Mouse (Mus musculus) c-Kit-positive CD71-positive TER-119-negative erythroid progenitor cells, embryonic 14.5 days (primary cell): Measurements from ENCODE around the gene Gpbp1l1.

Experiments used
- DNase-seq: peaks from one replicate; pipeline ENCODE4 v3.0.0-alpha.2; 2013; ENCODE audit warnings: low read depth

Gpbp1l1 gene

DNA sequence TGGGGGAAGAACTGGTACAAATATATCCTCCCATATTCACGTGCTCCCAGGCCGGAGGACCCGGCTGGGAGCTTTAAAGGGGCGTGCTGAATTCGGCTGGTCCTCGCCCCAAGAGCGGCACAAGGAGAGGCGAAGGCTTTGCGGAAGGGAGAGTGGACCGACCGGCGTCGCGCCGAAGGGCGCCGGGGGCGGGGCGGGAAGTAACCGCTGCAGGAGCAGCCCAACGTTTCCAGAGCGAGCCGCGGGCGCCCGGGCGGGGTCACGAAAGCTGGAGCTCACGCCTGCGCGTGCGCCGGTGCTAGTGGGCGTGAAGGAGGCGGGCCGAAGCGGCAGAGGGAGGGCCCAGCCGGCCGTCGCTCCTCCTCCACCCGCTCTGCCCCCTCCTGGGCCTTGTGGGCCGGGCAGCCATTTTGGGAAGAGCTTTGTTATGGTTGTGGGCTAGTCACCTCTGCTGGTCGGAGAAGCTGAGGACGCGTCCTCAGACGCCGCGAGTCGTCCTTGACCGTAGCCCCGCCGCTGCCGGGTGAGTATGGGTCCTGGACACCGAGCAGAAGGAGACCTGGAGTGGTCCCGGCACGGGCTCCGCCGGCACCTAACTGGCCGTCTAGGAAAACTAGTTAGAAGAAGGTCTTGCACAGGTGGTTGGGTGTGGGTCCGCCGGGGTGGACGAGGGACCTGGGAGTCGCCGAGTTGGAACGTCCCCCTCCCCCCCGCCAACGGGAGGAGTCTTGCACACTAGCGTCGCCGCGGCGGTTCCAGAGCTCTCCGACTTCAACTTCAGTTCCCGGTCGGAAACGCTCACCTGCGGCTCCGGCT, at the start of gene Gpbp1l1:
Gene Gpbp1l1, plus strand, starts transcription at position 353 of the 816 bp plus-strand sequence.
- peak; percentile 88 for DNase-seq

- DNase-seq: no peak
Measured at GRCm38 (mm10) chr4:116531109-116531508, 26.3 kb upstream of the Gpbp1l1 start.

GRCm38 (mm10) chr4:116536351-116536750, 21.1 kb upstream of the Gpbp1l1 start:
- no peak for DNase-seq

DNA sequence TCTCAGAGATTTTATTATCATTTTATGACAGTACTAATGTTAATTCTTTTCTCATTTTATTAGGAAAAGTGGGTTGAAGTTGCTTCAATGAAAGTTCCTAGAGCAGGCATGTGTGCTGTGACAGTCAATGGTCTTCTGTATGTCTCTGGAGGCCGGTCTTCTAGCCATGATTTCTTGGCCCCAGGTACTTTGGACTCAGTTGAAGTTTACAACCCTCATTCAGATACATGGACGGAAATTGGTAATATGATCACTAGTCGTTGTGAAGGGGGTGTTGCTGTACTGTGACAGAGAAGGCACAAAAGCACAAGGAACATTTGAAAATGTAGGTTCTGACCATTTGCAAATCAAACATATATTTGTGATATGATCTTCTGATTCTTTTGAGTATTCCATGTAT, 19.7 kb upstream of the Gpbp1l1 start:
- no peak for DNase-seq

DNA sequence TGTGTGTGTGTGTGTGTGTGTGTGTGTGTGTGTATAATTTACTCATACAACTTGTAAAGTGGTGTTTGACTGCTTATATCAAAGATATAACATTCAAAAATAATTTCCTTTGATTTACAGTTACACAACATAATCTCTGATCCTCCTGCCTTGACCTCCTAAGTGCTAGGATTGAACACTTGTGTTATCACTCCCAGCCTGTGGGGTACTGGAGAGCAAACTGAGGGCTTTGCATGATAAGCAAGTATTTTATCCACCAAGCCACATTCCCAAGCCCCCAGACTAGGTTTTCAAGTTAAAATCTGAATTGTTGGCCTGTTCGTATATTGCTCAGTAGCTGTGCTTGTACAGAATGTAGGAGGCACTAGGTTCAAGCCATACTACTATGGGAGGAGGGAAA, 7.0 kb upstream of the Gpbp1l1 start:
- DNase-seq: no peak

GRCm38 (mm10) chr4:116553035-116553434, 4.4 kb upstream of the Gpbp1l1 start:
- DNase-seq: no peak

DNA sequence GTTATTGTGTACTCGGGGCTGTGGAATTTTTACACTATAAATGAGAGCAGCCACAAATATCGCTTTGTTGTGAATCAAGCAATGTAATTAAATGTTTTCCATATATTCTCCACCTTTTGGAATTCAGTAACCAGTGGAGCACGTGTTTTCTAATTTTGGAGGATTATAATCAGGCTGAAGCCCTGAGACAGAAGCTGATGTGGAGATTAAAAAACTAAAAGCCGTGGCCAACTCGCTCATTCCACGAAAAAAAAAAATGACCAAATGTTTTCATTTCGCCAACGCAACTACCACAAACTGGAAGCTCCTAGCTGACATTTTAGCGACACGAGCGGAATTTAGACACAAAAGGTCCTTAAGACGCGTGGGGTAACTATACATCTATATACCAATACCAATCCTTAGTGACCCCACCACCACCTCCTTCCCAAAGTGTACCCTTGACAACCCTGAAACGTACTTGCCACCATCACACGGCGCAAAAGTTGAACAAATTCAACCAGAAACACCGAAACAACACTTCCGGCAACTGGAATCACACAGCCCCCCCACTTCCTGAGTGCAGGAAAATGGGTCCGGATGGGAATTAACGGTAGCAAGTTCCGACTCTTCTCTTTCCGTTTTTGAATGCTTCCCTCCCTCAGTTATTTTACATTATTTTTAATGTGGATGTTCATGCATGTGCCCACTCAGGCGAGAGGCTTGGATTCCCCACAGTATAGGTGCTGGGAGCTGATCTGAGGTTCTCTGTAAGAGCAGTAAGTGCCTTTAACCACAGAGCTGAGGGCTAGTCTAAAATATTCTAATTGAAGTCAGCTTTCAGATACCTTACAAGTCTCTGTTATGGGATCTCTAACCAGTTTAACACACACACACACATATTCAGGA, 1.8 kb upstream of the Gpbp1l1 start, which contains the start of gene Tmem69:
Gene Tmem69, minus strand, starts transcription at position 524 of the 888 bp plus-strand sequence.
- DNase-seq: peak; percentile 83

DNA sequence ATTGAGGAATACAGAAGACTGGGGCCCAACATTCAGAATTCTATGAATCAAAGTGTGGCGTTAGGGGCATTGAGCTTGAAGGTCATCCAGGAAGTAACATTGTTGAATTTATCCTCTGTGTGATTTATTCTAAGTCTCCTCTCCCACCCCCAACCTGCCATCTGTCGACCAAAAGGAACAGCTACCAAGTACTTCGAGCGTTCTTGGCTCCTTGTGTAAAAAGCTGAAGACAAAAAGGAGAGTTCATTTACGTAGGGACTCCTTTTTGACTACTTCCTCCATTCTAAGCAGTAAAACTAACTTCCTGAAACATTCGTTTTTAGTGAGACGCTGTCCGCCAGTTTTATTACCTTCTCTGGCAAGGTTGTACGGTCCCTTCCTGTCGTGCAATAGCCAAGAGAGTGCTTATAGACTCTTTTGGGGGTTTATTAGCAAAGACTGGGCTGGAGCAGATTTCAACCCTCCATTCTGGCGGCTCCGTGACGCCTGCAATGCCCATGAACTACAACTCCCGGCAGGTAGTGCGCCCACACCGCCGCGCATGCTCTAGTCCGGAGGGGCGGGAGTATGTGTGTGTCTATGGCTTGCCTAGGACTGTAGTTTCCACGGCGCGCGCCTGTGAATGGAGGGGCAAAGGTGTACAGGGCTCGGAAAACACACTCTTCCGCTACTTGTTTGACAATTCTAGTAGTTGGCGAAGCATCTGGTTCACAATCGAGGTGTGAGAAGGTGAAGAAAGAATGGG, 725 bp upstream of the Gpbp1l1 start:
- peak; percentile 90 for DNase-seq

- DNase-seq: peak; percentile 34
Measured at GRCm38 (mm10) chr4:116558151-116558882, 859 bp downstream of the Gpbp1l1 start.

DNA sequence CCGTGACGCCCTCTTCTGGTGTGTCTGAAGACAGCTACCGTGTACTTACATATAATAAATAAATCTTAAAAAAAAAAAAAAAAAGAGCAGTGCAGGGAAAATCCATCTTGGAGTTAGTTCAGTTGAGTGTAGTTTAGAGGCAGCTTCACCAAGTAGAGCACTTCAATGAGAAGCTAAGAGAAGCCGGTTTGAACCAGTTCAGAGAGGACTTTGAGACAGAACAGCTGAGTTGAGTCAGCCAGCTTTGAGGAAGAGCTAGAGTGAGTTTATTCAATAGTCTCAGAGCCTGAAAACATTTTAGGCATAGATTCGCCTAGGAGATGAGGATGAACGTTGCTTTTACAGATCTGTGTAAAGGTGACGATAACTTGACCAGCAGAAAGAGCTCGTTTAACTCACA, 38.3 kb downstream of the Gpbp1l1 start:
- no peak for DNase-seq

DNA sequence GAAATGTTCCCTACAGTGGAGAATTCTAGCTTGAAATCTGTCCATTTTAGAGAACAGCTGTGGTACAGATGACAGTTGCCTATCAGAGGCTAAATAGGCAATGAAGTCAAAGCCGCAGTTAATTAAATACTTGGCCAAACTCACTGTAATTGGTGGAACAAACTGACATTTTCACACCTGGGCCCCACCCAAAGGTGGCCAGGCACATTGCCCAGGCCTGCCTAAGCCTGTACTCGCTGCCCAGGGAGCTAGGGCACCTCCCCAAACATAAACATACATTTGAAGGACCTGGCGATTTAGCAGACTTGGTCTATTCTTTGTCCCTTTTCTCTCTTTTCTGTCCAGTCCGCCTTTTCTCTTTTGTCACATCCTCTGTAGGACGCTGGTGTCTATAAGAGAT, 38.9 kb downstream of the Gpbp1l1 start, which contains the start of gene Ccdc17:
Gene Ccdc17, plus strand, starts transcription at position 276 of the 400 bp plus-strand sequence.
- no peak for DNase-seq

GRCm38 (mm10) chr4:116596978-116597881, 39.8 kb downstream of the Gpbp1l1 start:
- DNase-seq: peak; percentile 87

- no peak for DNase-seq
Measured at GRCm38 (mm10) chr4:116612621-116613020, 55.2 kb downstream of the Gpbp1l1 start.

- no peak for DNase-seq
Measured at GRCm38 (mm10) chr4:116615237-116615636, 57.8 kb downstream of the Gpbp1l1 start.

DNA sequence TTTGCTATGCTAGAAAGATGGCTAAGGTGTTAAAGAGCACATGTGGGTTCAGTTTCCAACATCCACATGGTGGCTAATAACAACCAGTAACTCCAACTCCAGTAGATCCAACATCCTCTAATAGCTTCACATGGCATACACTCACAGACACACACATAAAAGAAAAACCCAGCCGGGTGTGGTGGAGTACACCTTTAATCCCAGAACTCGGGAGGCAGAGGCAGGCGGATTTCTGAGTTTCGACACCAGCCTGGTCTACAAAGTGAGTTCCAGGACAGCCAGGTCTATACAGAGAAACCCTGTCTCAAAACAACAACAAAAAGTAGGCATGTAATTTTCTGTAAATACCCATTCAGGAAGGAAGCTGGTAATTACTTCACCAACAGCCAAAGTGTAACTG, 67.4 kb downstream of the Gpbp1l1 start:
- no peak for DNase-seq

- DNase-seq: peak; percentile 91
Measured at GRCm38 (mm10) chr4:116626658-116627358, 69.3 kb downstream of the Gpbp1l1 start.

DNA sequence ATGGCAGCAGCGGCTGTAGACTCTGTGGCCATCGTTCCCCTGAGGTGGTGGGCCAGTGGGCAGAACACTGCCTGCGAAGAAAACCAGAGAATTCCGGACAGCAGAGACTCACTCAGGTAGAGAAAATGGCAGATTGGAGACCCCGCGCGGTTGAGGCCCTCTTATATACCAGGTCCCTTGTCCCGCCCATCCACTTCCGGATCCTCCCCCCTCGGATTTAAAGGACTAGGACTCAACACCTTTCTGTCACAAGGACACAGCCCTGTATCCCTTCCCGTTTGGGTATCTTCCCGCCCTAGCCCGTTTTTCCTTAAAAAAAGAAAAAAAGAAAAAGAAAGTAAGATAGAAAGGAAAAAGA, 69.9 kb downstream of the Gpbp1l1 start:
- peak; percentile 85 for DNase-seq

DNA sequence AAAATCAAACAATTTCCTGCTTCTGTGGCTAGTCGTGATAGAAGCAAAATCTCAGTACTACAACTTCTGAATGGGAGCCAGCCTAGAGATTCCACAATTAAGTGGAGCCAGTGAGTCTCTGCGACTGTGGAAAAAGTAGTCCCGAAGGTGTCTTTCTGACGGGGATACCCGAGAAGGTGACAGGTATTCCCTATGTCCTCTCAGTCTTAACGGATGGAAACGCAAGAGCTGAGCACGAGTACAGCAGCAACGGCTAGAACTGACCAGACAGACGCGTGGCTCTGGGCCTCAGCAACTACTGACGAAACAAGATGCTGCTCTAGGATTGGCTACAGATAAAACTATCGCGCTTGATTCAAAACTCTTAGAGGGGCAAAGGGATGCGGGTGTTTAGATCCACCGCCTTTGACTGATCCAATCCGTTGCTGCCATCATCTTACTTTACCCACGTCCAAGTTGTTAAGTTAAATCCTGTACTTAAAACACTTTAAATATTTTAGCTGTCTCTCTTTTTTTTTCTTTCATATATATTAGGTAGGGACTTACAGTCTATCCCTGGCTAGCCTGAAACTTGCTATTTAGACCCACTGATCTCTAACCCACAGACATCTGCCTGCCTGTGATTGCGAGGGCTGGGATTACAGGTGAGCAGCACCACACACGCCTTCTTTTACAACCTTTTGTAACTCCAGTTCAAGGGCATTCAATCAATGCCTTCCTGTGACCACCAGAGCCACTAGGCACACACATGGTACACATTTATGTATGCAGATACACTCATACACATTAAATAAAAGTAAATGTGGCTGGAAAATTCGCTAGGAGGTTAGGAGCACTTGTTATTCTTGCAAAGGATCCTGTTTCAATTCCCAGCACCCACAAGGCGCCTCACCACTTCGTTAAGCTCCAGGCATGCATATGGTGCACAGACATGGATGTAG, 70.5 kb downstream of the Gpbp1l1 start, which contains the start of gene Nasp:
Gene Nasp, minus strand, starts transcription at position 220 of the 941 bp plus-strand sequence.
- DNase-seq: peak; percentile 87
